Mouse (Mus musculus) left cerebral cortex, postnatal 36 days (tissue): ENCODE measurements around the gene Sun5. TPM values are rescaled to one million over a fixed set of nuclear protein-coding genes. Genes with fewer than 3 reads are reported as not detected.

Source experiments
- DNase-seq, 2 experiments: peaks; one replicate each; pipeline ENCODE4 v3.0.0; 2021 to 2022; ENCODE audit warnings: low spot score in 2 of 2, mixed read lengths in 1 of 2
- intact Hi-C: fragments of 180-260 bp; cut with DNase I; formaldehyde crosslinking; loops from one replicate; pipeline ENCODE4 v1.15.1; 2025
- total RNA-seq, 2 experiments: library from RNA; stranded (reverse); gene quantifications; 2 replicates each; pipeline ENCODE4 v1.2.3; 2021

Sun5 gene
- total RNA-seq, 2 experiments from 2014 or later: not detected

DNA sequence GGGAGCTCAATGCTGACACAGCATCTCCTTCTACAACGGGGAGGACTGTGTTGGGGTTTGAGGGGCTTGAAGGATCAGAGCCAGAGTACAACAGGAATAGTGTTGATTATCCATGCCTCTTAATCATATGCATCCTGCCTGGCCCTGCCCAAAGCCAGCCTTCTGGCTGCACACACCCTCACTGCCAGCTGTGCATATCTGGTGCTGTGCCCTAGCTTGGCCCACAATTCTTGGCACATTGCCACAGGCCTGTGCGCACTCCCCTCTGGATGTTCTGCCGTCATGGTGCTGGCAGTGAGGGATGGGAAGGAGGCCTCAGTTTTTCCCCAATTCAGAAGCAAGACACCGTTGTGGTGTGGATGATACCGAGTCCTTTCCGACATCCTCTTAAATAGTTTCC is 46.3 kb downstream of the Sun5 start:
- intact Hi-C loops: no loop called here

DNA sequence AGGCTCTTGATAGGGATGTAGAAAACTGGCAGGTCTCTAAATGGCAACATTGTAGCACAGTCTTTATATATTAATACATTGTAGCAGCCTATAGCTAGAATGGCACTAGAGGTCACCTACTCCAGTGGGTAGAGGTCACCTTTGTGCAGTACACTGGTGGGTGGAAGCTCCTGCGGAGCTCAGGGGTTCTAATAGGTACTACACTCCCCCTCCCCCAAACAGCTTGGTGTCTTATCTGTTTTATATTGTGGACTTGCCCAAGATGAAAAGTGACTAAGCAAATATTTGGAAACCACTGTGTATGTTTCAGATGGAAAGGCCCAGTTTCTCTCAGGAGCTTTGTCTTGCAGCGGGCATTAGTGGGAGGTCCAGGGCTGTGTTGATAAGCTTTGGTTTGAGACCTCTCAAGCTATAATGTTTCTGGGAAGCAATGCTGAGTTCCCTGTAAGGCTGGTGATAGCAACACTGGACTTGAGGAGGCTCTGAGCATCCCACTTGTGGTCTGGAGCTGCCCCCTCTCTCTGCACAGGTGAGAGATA is 48.8 kb downstream of the Sun5 start:
- DNase-seq: no peak
- intact Hi-C loops: no loop called here

More for the DNA sequence above, 46.3 kb downstream of the Sun5 start:
- no peak for DNase-seq

DNA sequence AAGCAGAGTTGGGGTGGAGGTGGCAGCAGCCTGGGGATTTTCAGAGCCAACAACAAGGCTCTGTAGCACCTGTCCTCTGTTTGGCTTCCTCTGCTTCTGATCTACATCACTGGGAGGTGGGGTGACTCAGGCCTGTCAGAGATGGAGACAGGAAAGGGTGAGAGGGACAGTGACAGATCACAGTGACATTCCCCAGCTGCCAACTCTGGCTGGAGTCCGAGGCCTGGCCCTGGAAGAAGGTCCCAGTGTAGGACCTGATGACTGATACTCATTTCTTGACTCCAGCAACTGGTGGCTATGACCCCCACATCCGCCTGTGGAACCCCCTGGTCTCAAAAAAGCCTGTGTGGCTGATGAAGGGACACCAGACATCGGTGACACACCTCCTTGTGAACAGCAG is 61.0 kb downstream of the Sun5 start:
- no peak for DNase-seq
- intact Hi-C loops: loop anchor here (5.0 kb wide), 1 partner anchor 122 kb away; no protein-coding TSS in a partner anchor

DNA sequence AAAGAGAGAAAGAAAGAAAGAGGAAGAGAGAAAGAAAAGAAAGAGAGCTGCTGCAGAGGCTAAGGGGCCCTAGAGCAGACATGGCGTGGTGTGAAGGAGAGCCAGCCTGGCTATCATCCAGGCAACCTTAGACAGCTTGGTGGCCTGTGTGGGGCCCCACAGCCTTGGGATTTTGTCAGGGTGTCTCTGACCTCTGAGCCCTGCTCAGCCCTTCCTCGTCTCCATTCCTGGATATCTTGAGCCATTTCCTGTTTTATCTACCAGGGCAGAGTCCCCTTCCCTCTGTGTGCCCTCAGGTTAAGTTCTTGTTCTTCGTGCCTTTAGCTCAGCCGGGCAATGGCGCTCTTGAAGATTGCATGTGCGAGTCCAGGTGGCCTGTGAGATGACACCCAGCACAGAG is 62.0 kb downstream of the Sun5 start:
- intact Hi-C loops: loop anchor here (5.0 kb wide), 1 partner anchor 123 kb away; no protein-coding TSS in a partner anchor
- no peak for DNase-seq

DNA sequence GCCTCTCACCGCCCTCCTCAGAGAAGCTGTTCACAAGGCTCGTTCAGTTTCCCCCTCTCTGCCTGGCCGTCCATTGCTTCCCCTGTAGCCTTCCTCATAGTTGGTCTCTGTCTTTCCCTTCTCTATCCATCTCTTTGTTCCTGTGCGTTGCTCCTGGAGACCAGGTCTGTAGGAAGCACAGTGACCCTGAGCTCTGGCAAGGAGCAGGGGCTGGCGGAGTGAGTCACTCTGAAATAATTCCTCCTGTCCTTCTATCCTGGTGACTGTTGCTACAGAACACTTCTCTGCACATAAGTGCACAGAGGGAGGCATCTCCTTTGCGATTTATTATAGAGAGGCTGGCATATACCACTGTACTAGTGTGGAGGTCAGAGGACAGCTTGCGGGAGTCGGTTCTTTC is 62.7 kb downstream of the Sun5 start:
- intact Hi-C loops: loop anchor here (5.0 kb wide), 1 partner anchor 124 kb away; no protein-coding TSS in a partner anchor
- no peak for DNase-seq

DNA sequence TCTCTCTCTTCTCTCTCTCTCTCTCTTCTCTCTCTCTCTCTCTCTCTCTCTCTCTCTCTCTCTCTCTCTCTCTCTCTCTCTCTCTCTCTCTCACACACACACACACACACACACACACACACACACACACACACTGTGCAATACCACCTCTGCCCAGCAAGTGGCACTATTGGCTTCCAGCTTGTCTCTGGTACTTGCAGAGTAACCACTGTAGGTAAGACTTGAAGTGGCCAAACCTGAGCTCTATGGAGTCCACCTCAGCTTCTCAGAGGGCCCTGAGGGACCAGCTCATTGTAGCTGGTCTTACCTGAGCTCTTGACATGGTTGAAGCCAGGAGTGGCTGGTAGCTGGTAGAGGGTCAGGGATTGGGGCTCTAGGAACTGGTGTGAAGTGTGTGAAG is 63.4 kb downstream of the Sun5 start:
- intact Hi-C loops: loop anchor here (5.0 kb wide), 1 partner anchor 125 kb away; no protein-coding TSS in a partner anchor
- DNase-seq: peak; percentile 49 to 60

Other genes with a start within 250 kb of the Sun5 start
- gene Commd7, start 238.3 kb downstream of the Sun5 start, total RNA-seq: 10 to 100 TPM; 27.6 to 32.0 TPM
- 1 to 10 TPM in 1 of 2 experiments, under 1 TPM in 1; 0.86 to 1.4 TPM for gene Dnmt3b, start 221.6 kb downstream of the Sun5 start, total RNA-seq
- not detected for gene Dnmt3c, start 174.4 kb downstream of the Sun5 start, total RNA-seq
- gene Mapre1, start 129.8 kb downstream of the Sun5 start, total RNA-seq: 10 to 100 TPM; 75.0 to 88.2 TPM
- gene Efcab8, start 91.2 kb downstream of the Sun5 start, total RNA-seq: under 1 TPM in 1 of 2 experiments, not detected in 1; 0.11 TPM
- gene Bpifb2, start 4.0 kb upstream of the Sun5 start, total RNA-seq: not detected
- gene Bpifb6, start 29.3 kb upstream of the Sun5 start, total RNA-seq: not detected
- not detected for gene Bpifb3, start 47.1 kb upstream of the Sun5 start, total RNA-seq
- not detected for gene Bpifb4, start 67.1 kb upstream of the Sun5 start, total RNA-seq
- not detected for gene Bpifa6, start 103.9 kb upstream of the Sun5 start, total RNA-seq
- gene Bpifa2, start 137.2 kb upstream of the Sun5 start, total RNA-seq: not detected